Comparison of ENCODE assay signal across 8 mouse cellular contexts in the genomic region with DNA sequence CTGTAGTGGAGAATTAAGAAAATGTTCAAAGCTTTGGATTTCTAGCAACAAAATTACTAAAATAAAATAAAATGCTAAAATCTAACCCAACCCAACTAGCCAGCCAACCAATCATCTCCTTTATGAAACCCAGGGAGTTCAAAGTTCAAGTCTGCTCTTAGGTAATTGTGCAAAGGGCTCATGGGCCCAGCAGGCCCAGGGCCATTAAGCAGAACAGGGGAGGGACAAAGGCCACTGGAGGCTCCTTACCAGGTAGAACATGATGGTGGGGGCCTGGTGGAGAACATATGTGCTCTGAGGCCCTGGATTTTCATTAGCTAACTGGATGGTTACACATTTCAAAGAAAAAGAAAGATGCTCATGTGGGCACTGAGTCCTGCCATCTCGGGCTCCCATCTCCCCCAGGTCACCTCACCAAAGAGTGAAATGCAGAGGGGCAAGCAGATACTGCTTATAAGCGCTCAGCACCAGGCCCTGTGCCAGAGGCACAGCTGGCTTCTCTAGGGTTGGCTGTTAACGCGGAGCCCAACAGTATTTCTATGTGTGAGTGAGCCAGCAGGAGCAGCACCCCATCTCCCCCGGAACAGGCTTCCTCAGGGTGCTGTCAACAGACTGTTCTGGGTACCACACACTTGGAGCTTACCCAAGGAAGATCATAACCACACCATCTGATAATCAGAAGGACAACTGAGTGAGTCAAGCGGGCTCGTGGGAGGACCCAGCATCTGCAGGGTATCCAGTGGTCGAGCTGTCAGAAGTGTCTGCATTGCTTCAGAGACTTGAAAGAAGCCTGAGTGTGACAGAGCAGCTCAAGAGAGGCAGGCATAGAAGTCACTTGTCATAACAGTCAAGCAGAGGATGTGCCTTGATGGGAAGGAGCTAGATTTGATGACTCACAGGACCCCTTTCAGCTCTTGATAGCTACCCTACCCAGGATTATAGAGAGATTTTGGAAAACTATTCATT.
DNase-seq lines count a peak whose midpoint lies in the region; ATAC-seq lines count a peak whose summit lies in the region.

No protein-coding gene starts in this region.

- no peaks in the 10 kb centered on the region for H3K9me3 ChIP-seq in heart, embryonic 10.5 days
- no peaks in the 10 kb centered on the region for H3K9me3 ChIP-seq in heart, embryonic 11.5 days (replicated peaks; ENCODE audit: control insufficient read depth, low read length)
- peaks cover 3% of the 10 kb centered on the region; the same call in 1 of the 2 replicates for H3K9me3 ChIP-seq in lung, embryonic 16.5 days (ENCODE audit: control insufficient read depth, low read length)

- no peak overlapping the region for H3K4me3 ChIP-seq in heart, embryonic 10.5 days
- H3K4me3 ChIP-seq in heart, embryonic 11.5 days (ENCODE audit: low read depth, low read length) = no peak overlapping the region
- no peak overlapping the region for H3K4me3 ChIP-seq in lung, embryonic 16.5 days (ENCODE audit: low read length)

- ATAC-seq in heart, embryonic 11.5 days (replicated peaks; ENCODE audit: insufficient number of reproducible peaks, low FRiP score, low TSS enrichment) = no peak
- ATAC-seq in lung, embryonic 16.5 days (ENCODE audit: low read depth) = peak; percentile 69
- no peak for ATAC-seq in erythroblast, adult 5-6 weeks (replicated peaks; ENCODE audit: low FRiP score, poor library complexity, severe bottlenecking)

- no peak for DNase-seq in heart, embryonic 10.5 days (ENCODE audit: low spot score)
- DNase-seq in NIH3T3 (ENCODE audit: low read depth) = peak; percentile 33
- peak; percentile 28 for DNase-seq in kidney, postnatal 10 days
- no peak for DNase-seq in spleen, adult 12 weeks (ENCODE audit: low spot score)
- DNase-seq in cerebellum, adult 11 months = no peak

- peaks cover 13% of the 10 kb centered on the region for H3K4me1 ChIP-seq in heart, embryonic 10.5 days
- peaks cover 10% of the 10 kb centered on the region for H3K4me1 ChIP-seq in heart, embryonic 11.5 days (ENCODE audit: control insufficient read depth, insufficient read depth, low read length)
- no peaks in the 10 kb centered on the region for H3K4me1 ChIP-seq in lung, embryonic 16.5 days (replicated peaks; ENCODE audit: control insufficient read depth, insufficient read depth, low read length)

- no peaks in the 10 kb centered on the region for H3K27me3 ChIP-seq in heart, embryonic 10.5 days (ENCODE audit: insufficient read depth, poor library complexity, severe bottlenecking)
- no peaks in the 10 kb centered on the region for H3K27me3 ChIP-seq in heart, embryonic 11.5 days (ENCODE audit: control insufficient read depth, insufficient read depth, low read length)
- peaks cover 2% of the 10 kb centered on the region; the same call in 1 of the 2 replicates for H3K27me3 ChIP-seq in lung, embryonic 16.5 days (ENCODE audit: control insufficient read depth, insufficient read depth, low read depth, low read length)

- 61% methylated on average over 8 of the region's 8 CpGs for WGBS in heart, embryonic 10.5 days
- 56% methylated on average over 8 of the region's 8 CpGs for WGBS in heart, embryonic 11.5 days (ENCODE audit: insufficient replicate concordance)
- 61% methylated on average over 8 of the region's 8 CpGs for WGBS in lung, embryonic 16.5 days

- H3K36me3 ChIP-seq in heart, embryonic 10.5 days = peaks cover 47% of the 10 kb centered on the region
- peaks cover 30% of the 10 kb centered on the region for H3K36me3 ChIP-seq in heart, embryonic 11.5 days (ENCODE audit: control insufficient read depth, insufficient read depth, low read length)
- H3K36me3 ChIP-seq in lung, embryonic 16.5 days (ENCODE audit: control insufficient read depth, insufficient read depth, low read length) = peaks cover 25% of the 10 kb centered on the region

- H3K9ac ChIP-seq in heart, embryonic 11.5 days (ENCODE audit: low read depth, low read length) = no peak overlapping the region
- H3K9ac ChIP-seq in lung, embryonic 16.5 days (ENCODE audit: low read length) = no peak overlapping the region

- H3K4me2 ChIP-seq in heart, embryonic 11.5 days = no peak overlapping the region
- no peak overlapping the region for H3K4me2 ChIP-seq in lung, embryonic 16.5 days (ENCODE audit: low read depth, low read length)

- H3K27ac ChIP-seq in heart, embryonic 10.5 days = peak overlapping the region; percentile 7; the same call in 1 of the 2 replicates
- no peak overlapping the region for H3K27ac ChIP-seq in heart, embryonic 11.5 days (ENCODE audit: low read depth, low read length)
- no peak overlapping the region for H3K27ac ChIP-seq in lung, embryonic 16.5 days (ENCODE audit: low read length)

Comparison
In these comparisons a context has a peak if more than half of its experiments do, and no peak if none do; other contexts are left out.
1. DNase-seq: peak in NIH3T3 (single experiment) and kidney, postnatal 10 days (single experiment); none in heart, embryonic 10.5 days (single experiment), spleen, adult 12 weeks (single experiment) and cerebellum, adult 11 months (single experiment).